29 mouse cellular contexts compared by ENCODE assay signal in the genomic region with DNA sequence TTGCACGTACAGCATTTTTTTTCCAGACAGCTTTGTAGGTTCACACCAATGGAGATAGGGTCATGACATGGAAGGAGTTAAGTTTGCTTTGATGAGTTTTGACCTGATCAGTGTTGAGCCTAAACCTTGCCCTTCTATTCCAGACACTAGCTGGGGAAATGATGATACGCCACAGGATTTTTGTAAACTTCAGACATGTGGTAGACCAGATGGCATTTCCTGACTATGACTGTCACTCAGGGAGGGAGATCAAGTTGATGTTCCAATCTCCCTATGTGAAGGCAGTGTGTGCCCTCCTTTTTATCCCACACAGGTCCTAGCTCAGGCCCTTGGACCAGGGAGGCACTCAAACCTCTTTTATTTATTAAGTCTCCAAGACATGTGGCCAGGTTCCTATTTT. TPM values are rescaled to one million over a fixed set of nuclear protein-coding genes. Genes with fewer than 3 reads are reported as not detected.
DNase-seq lines count a peak whose midpoint lies in the region; ATAC-seq and TF ChIP-seq lines count a peak whose summit lies in the region.
"Had no signal": no experiment of that assay in that cellular context is flagged by ENCODE, and none has a peak within 500 bp of the region (broad histone marks: within the 10 kb centered on the region; RNA-seq: fewer than 3 reads in every experiment).

No protein-coding gene starts in this region.

- H3K27me3 ChIP-seq in forebrain, embryonic 15.5 days: no peaks in the 10 kb centered on the region
- no peaks in the 10 kb centered on the region for H3K27me3 ChIP-seq in forebrain, embryonic 11.5 days (ENCODE audit: control insufficient read depth, insufficient read depth, low read length)
- H3K27me3 ChIP-seq: heart, embryonic 13.5 days had no signal

- no peaks in the 10 kb centered on the region for H3K36me3 ChIP-seq in forebrain, embryonic 15.5 days
- H3K36me3 ChIP-seq in forebrain, embryonic 11.5 days (ENCODE audit: control insufficient read depth, insufficient read depth, low read length): no peaks in the 10 kb centered on the region
- H3K36me3 ChIP-seq: embryonic facial prominence, embryonic 10.5 days; embryonic facial prominence, embryonic 13.5 days; heart, embryonic 10.5 days; heart, embryonic 13.5 days had no signal

- no peak overlapping the region for H3K4me3 ChIP-seq in forebrain, embryonic 15.5 days
- H3K4me3 ChIP-seq in forebrain, embryonic 11.5 days (ENCODE audit: low read depth, low read length): no peak overlapping the region
- H3K4me3 ChIP-seq: embryonic facial prominence, embryonic 10.5 days; embryonic facial prominence, embryonic 13.5 days; erythroblast, embryonic 14.5 days; gastrocnemius, adult 2 months; heart, embryonic 10.5 days; heart, embryonic 13.5 days had no signal

- no peaks in the 10 kb centered on the region for H3K4me1 ChIP-seq in forebrain, embryonic 15.5 days
- no peaks in the 10 kb centered on the region for H3K4me1 ChIP-seq in forebrain, embryonic 11.5 days (replicated peaks; ENCODE audit: control insufficient read depth, insufficient read depth, low read length)
- H3K4me1 ChIP-seq: embryonic facial prominence, embryonic 13.5 days; heart, embryonic 10.5 days; heart, embryonic 13.5 days had no signal

- no peak overlapping the region for H3K4me2 ChIP-seq in forebrain, embryonic 15.5 days (replicated peaks)
- H3K4me2 ChIP-seq in forebrain, embryonic 11.5 days (ENCODE audit: low read depth, low read length, severe bottlenecking): no peak overlapping the region
- H3K4me2 ChIP-seq: embryonic facial prominence, embryonic 13.5 days; heart, embryonic 13.5 days; hindbrain, embryonic 14.5 days had no signal

- no peaks in the 10 kb centered on the region for H3K9me3 ChIP-seq in forebrain, embryonic 15.5 days
- no peaks in the 10 kb centered on the region for H3K9me3 ChIP-seq in forebrain, embryonic 11.5 days (ENCODE audit: control insufficient read depth, low read length)
- H3K9me3 ChIP-seq: embryonic facial prominence, embryonic 10.5 days; heart, embryonic 10.5 days; heart, embryonic 13.5 days had no signal

- DNase-seq in forebrain, embryonic 11.5 days (ENCODE audit: low spot score): no peak
- peak; percentile 60 for DNase-seq in heart, adult 11 months
- DNase-seq in heart, adult 8-10 months (ENCODE audit: low spot score): no peak
- DNase-seq in brain, adult 2 months (ENCODE audit: low read depth, low spot score): peak; percentile 53
- DNase-seq in brain, embryonic 14.5 days (ENCODE audit: low read depth): peak; percentile 49
- DNase-seq: adrenal gland, adult 2 months; adrenal gland, postnatal 14 days; cerebellum, adult 11 months; cerebellum, postnatal 10 days; cerebellum, postnatal 36 days; embryo, embryonic 11 days; gastrocnemius, adult 2 months; gastrocnemius, postnatal 14 days; heart, adult 18-20 months; heart, postnatal 14 days; heart, postnatal 4 days; kidney, adult 18-20 months had no signal

- 78% methylated on average over 2 of the region's 2 CpGs for WGBS in forebrain, embryonic 15.5 days
- WGBS in forebrain, embryonic 11.5 days: 98% methylated on average over 2 of the region's 2 CpGs

- no peak for TF ChIP-seq POLR2A in brain, embryonic 14.5 days (IDR thresholded peaks at IDR 0.05; ENCODE audit: borderline replicate concordance, extremely low read depth, insufficient read depth, insufficient read length, poor library complexity, severe bottlenecking)

- no peak for ATAC-seq in forebrain, embryonic 15.5 days (replicated peaks)
- no peak for ATAC-seq in forebrain, embryonic 11.5 days (replicated peaks; ENCODE audit: low FRiP score)
- ATAC-seq: CD4-positive, CD25-positive, alpha-beta regulatory T cell, adult 4 months; hindbrain, postnatal 0 days; inflammation-experienced regulatory T-cells, adult 6 months; intestine, embryonic 16.5 days had no signal

- H3K27ac ChIP-seq in forebrain, embryonic 15.5 days (replicated peaks): peak overlapping the region; percentile 20; the same call in 1 of the 2 replicates
- H3K27ac ChIP-seq in forebrain, embryonic 11.5 days (ENCODE audit: low read depth, low read length): no peak overlapping the region
- H3K27ac ChIP-seq: embryonic facial prominence, embryonic 10.5 days; embryonic facial prominence, embryonic 13.5 days; gastrocnemius, adult 2 months; heart, embryonic 10.5 days; heart, embryonic 13.5 days; hindbrain, embryonic 14.5 days; hindbrain, postnatal 0 days had no signal

- H3K9ac ChIP-seq in forebrain, embryonic 15.5 days (replicated peaks): no peak overlapping the region
- no peak overlapping the region for H3K9ac ChIP-seq in forebrain, embryonic 11.5 days (ENCODE audit: low read length)
- H3K9ac ChIP-seq: embryonic facial prominence, embryonic 13.5 days; heart, embryonic 13.5 days; hindbrain, embryonic 14.5 days had no signal

- TF ChIP-seq CTCF in brain, embryonic 14.5 days (IDR thresholded peaks at IDR 0.05; ENCODE audit: borderline replicate concordance, extremely low read depth, insufficient read depth, insufficient read length): no peak

RNA-seq across cellular contexts. Expression of a gene that starts 29.4 kb away (rescaled TPM):
- 282 and 283 TPM in 2 replicates for polyA plus RNA-seq in forebrain, embryonic 15.5 days (2015; fragmentation: Nextera tagmentation; extraction: Ambion mirVana)
- polyA plus RNA-seq in forebrain, embryonic 11.5 days (2014; fragmentation: Nextera tagmentation; extraction: Ambion mirVana): 49.7 and 58.4 TPM in 2 replicates
- total RNA-seq in heart, adult 8-10 months (2022): 100 to 1,000 TPM; 115 to 138 (median 131) TPM
- 69.3 and 78.5 TPM in 2 replicates for polyA plus RNA-seq in brain, embryonic 14.5 days (2012; rRNA removed)
- total RNA-seq: MEL had no signal
- polyA plus RNA-seq: erythroblast, embryonic 14.5 days had no signal

Comparison
In these comparisons a context has a peak if more than half of its experiments do, and no peak if none do; other contexts are left out.
1. DNase-seq: peak in heart, adult 11 months (single experiment), brain, adult 2 months (single experiment) and brain, embryonic 14.5 days (single experiment); none in forebrain, embryonic 11.5 days (single experiment) and heart, adult 8-10 months (single experiment).